Mouse (Mus musculus) erythroblast, embryonic 14.5 days (primary cell): ENCODE results near the gene Myog.

ENCODE experiments used
- GATA1 ChIP-seq: IDR thresholded peaks from 2 replicates; pipeline ENCODE4 v1.6.1; 2012; ENCODE audit warnings: low read length, inconsistent platforms, mixed read lengths
- TAL1 ChIP-seq: IDR thresholded peaks from 3 replicates; pipeline ENCODE4 v1.6.1; 2012; ENCODE audit warnings: low read length, inconsistent platforms, mixed read lengths

GRCm38 (mm10) chr1:134245004-134245717 lies 44.6 kb upstream of the Myog start:
- TF ChIP-seq TAL1 (no peak), GATA1 (no peak)
